Mouse (Mus musculus) stomach, embryonic 16.5 days (tissue): ENCODE measurements at regions not wholly inside any gene's neighbourhood (a gene's known extent, or its start where the extent isn't known, plus 50 kb on each side); places are given as distances from the start of the nearest gene placed in this dataset.

Experiments used
- ATAC-seq: fragments of 200-750 bp; cut with Nextera tagmentation; 2 replicates; pipeline ENCODE4 v1.8.0; 2017; ENCODE audit warnings: moderate number of reproducible peaks, moderate TSS enrichment; ENCODE audit not compliant: insufficient read depth, low FRiP score
- H3K27ac ChIP-seq: fragments of 300-500 bp; sonication (generic); 2 replicates; pipeline ENCODE4 v1.5.1; 2014; ENCODE audit warnings: low read length
- H3K27me3 ChIP-seq: fragments of 300-500 bp; sonication (generic); 2 replicates; pipeline ENCODE4 v1.6.1; 2014; ENCODE audit warnings: low read length, control low read depth, mixed read lengths; ENCODE audit not compliant: control insufficient read depth, insufficient read depth
- H3K36me3 ChIP-seq: fragments of 300-500 bp; sonication (generic); 2 replicates; pipeline ENCODE4 v1.6.1; 2014; ENCODE audit warnings: low read length; ENCODE audit not compliant: control insufficient read depth, insufficient read depth
- H3K4me1 ChIP-seq: fragments of 300-500 bp; sonication (generic); 2 replicates; pipeline ENCODE4 v1.6.1; 2014; ENCODE audit warnings: low read length, control low read depth, mixed read lengths; ENCODE audit not compliant: control insufficient read depth, insufficient read depth
- H3K4me2 ChIP-seq: fragments of 300-500 bp; sonication (generic); 2 replicates; pipeline ENCODE4 v1.6.1; 2014; ENCODE audit warnings: low read depth, low read length, mixed read lengths
- H3K4me3 ChIP-seq: fragments of 300-500 bp; sonication (generic); replicated peaks from 2 replicates; pipeline ENCODE4 v1.5.1; 2014; ENCODE audit warnings: mild to moderate bottlenecking, low read length
- H3K9ac ChIP-seq: fragments of 300-500 bp; sonication (generic); 2 replicates; pipeline ENCODE4 v1.6.1; 2014; ENCODE audit warnings: low read length
- H3K9me3 ChIP-seq: fragments of 300-500 bp; sonication (generic); replicated peaks from 2 replicates; pipeline ENCODE4 v1.6.1; 2016; ENCODE audit warnings: low read length, control low read depth; ENCODE audit not compliant: control insufficient read depth
- WGBS: fragments of 180-500 bp; shearing (Covaris S2); extraction: QIAGEN DNeasy Blood & Tissue Kit; methylation state at CpG from one replicate; pipeline ENCODE4 v1.1.7; 2014; 5-methylcytosine and 5-hydroxymethylcytosine counted together

DNA sequence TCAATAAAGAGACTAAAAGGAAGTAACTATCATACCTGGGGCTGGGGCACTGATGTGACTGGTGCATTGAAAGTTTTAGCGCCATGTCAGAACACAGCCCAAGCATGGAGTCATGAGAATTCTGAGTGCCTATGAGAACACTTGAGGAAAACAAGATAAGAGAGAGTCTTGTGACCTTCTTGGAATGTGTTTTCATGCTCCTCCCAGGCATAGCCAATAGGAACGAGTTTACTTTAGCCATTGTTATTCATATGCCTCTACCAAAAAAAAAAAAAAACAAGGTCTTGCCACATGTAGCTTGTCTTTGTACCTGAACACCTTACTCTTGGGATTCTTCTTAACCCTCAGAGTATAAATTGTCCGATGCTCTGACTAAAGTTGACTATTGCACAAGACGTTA lies 214.6 kb upstream of the Atp2b1 start:
- Histone ChIP-seq H3K27ac (no peak overlapping the region), H3K4me3 (no peak overlapping the region), H3K27me3 (no peaks in the 10 kb centered on the region), H3K4me1 (no peaks in the 10 kb centered on the region), H3K4me2 (no peak overlapping the region), H3K9ac (no peak overlapping the region), H3K36me3 (no peaks in the 10 kb centered on the region), H3K9me3 (no peaks in the 10 kb centered on the region)
- ATAC-seq = no peak
- 88% methylated on average over 4 of the region's 4 CpGs for WGBS

DNA sequence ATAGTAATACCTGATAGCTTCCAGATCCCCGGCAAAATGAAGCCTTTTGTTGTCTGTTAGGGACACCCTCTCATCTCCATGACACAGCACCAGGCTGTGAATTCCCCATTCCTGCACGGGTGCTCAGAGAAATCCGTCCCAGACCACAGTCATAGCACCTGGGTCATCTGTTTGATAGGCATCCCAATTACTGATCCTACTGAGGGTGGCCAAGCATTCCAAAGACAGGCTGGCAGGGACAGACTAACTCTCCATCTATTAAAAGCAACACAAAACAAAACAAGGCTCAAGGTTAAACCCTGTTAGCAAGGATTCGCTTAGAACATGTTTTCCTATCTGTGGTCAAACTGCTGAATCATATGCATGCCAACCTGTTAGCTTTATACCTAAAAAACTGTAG lies 213.8 kb upstream of the Atp2b1 start:
- Histone ChIP-seq H3K4me1 (no peaks in the 10 kb centered on the region), H3K27me3 (no peaks in the 10 kb centered on the region), H3K9me3 (no peaks in the 10 kb centered on the region), H3K4me3 (no peak overlapping the region), H3K4me2 (no peak overlapping the region), H3K36me3 (no peaks in the 10 kb centered on the region), H3K27ac (no peak overlapping the region), H3K9ac (no peak overlapping the region)
- no peak for ATAC-seq
- 70% methylated on average over 4 of the region's 4 CpGs for WGBS

DNA sequence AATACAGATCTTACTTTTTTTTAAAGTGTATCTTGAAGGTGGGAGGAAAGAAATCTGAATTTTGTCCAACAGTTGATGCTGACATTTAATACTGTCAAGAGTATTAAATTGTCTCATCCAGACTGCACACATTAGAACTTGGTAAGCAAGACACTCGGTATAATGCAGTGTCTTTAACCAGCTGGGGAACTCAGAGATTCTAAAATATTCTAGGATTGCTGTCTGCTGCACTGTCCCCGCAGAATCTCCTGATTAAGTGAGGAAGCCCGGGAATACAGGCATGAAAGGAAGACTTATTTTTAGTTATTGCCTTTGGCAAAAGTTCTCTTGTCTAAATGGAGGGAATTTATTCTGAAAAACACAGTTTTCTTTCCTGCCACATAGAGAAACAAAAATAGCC lies 212.9 kb upstream of the Atp2b1 start:
- no peaks in the 10 kb centered on the region for H3K27me3 ChIP-seq
- no peak for ATAC-seq
- no peak overlapping the region for H3K4me2 ChIP-seq
- H3K27ac ChIP-seq = no peak overlapping the region
- no peaks in the 10 kb centered on the region for H3K9me3 ChIP-seq
- no peaks in the 10 kb centered on the region for H3K36me3 ChIP-seq
- H3K4me1 ChIP-seq = no peaks in the 10 kb centered on the region
- H3K9ac ChIP-seq = no peak overlapping the region
- no peak overlapping the region for H3K4me3 ChIP-seq
- WGBS = 47% methylated on average over 3 of the region's 3 CpGs

DNA sequence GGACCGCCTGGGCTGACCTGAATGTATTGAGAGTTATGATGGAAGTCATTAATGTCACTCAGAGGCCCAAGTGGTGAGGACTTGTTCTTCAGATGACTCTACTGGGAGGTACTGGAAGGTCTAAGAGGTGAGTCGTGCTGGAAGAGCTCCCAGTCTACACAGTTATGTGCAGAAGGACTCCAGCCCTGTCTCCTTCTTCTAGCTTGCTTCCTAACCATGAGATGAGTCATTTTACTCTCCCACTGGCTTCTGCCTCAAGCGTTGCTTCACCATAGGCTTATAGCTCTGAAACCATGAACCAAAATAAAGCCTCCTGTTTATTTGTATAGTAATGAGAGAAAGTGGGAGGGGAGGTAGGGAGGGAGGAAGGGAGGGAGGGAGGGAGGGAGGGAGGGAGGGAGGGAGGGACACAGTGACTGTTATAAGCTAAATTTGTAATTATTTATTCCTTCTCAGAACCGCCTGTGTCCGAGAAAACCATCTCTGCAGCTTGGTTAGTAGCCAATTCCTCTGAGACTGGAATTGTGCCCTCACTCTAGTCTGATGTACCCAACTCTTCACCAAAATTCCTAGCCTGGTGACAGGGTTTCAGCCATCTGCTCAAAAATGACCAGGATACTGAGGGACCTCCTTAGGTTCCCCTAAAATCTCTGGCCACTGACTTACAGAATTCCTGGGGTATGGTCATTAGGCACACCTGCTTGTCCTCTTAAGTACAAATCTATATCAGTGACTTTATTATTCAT lies 211.6 kb upstream of the Atp2b1 start:
- ATAC-seq = no peak
- Histone ChIP-seq H3K27ac (no peak overlapping the region), H3K36me3 (no peaks in the 10 kb centered on the region), H3K4me1 (no peaks in the 10 kb centered on the region), H3K27me3 (no peaks in the 10 kb centered on the region), H3K4me2 (no peak overlapping the region), H3K9me3 (no peaks in the 10 kb centered on the region), H3K9ac (no peak overlapping the region), H3K4me3 (no peak overlapping the region)
- 76% methylated on average over 5 of the region's 5 CpGs for WGBS

DNA sequence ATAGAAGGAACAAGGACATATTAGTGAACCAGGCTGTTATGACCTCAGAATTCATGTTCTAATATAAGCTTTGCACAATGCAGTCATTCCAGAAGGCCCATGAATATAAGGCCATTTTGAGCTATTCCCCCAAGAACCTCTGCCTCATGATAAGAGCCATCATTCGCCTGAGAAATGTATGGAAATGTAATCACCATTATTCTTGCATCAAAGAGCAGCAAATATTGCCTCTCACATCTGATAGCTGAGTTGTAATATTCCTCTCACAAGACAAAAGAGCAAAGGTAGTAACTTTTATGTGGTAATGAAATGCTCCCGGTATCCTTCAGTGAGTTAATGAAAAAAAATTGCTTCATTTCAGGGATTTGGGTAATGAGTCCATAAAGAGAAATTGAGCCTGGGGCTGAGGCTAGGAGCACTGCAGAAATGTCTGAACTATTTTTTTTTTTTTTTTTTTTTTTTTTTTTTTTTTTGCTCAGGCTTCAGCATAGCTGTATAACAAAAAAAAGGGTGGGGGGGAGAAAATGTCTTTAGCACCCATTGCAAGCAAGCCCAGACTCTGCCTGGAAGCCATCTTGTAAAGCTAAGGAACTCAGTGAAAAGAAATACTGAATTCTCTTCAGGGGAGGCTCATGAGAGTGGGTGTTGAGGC lies 210.4 kb upstream of the Atp2b1 start:
- Histone ChIP-seq H3K9ac (no peak overlapping the region), H3K4me1 (no peaks in the 10 kb centered on the region), H3K27me3 (no peaks in the 10 kb centered on the region), H3K27ac (no peak overlapping the region), H3K4me2 (no peak overlapping the region), H3K4me3 (no peak overlapping the region), H3K9me3 (no peaks in the 10 kb centered on the region), H3K36me3 (no peaks in the 10 kb centered on the region)
- no peak for ATAC-seq
- 84% methylated on average over 2 of the region's 2 CpGs for WGBS

DNA sequence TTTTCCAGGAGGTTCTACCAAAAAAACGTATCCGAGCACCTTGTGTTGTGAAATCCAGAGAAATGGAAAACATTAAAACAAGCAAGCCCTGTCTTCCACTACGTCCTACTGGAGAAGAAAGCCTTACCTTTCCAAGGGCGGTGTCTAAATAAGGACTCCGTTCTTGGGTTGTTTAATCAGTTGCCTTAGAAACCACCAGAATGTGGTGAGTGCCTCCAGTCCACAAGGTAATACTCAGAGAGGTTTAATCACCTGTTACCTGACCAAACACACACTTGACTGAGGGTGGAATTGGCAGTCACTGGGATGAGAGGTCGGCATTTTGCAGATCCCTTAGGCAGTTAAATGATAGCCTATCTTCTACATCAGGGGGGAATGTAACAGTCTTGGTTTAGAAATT lies 209.6 kb upstream of the Atp2b1 start:
- 64% methylated on average over 6 of the region's 6 CpGs for WGBS
- Histone ChIP-seq H3K4me3 (no peak overlapping the region), H3K36me3 (no peaks in the 10 kb centered on the region), H3K4me2 (no peak overlapping the region), H3K9ac (no peak overlapping the region), H3K27ac (no peak overlapping the region; the same call in 1 of the 2 replicates), H3K9me3 (no peaks in the 10 kb centered on the region), H3K4me1 (no peaks in the 10 kb centered on the region), H3K27me3 (no peaks in the 10 kb centered on the region)
- ATAC-seq = peak; percentile 76

DNA sequence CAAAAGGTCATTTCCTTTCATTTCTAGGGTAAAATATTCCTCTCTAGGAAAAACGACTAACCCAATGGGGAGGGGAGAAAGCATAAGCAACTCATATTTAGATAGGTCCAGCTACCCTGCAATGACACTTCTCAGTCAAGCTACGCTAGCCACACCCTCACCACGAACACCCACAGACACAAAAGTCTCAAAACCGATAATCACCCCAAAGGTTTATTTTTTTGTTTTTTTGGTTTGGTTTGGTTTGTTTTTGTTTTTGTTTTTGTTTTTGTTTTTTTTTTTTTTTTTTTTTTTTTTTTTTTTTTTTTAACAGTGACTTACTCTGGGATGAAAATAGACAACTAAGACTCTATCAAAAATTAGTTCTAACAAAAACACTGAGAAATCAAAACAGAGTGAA lies 196.3 kb upstream of the Atp2b1 start:
- Histone ChIP-seq H3K4me3 (no peak overlapping the region), H3K9ac (no peak overlapping the region), H3K9me3 (no peaks in the 10 kb centered on the region), H3K36me3 (no peaks in the 10 kb centered on the region), H3K27me3 (no peaks in the 10 kb centered on the region), H3K4me1 (no peaks in the 10 kb centered on the region), H3K27ac (no peak overlapping the region), H3K4me2 (no peak overlapping the region)
- no peak for ATAC-seq
- WGBS = 80% methylated on average over 4 of the region's 4 CpGs

DNA sequence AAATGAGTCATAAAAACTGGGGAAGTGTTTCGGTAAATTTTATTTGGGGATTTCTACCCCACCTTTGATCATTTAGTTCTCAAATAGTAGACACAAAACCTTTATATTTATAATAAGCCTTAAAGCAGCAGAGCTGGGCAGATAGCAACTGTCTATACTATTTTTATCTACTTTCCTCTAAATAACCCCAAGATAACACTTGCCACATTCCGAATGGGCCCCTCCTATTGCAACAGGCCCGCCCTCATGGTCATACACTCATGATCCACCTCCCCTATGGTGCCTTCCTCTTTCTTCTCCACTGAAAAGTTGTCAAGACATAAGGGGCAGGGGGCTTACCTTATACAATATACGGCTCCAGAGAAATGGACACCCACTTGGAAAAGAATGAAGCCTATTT lies 195.5 kb upstream of the Atp2b1 start:
- H3K9me3 ChIP-seq = no peaks in the 10 kb centered on the region
- H3K4me3 ChIP-seq = no peak overlapping the region
- H3K4me1 ChIP-seq = no peaks in the 10 kb centered on the region
- H3K9ac ChIP-seq = no peak overlapping the region
- ATAC-seq = no peak
- no peak overlapping the region for H3K4me2 ChIP-seq
- no peaks in the 10 kb centered on the region for H3K27me3 ChIP-seq
- WGBS = 79% methylated on average over 4 of the region's 4 CpGs
- H3K36me3 ChIP-seq = no peaks in the 10 kb centered on the region
- H3K27ac ChIP-seq = no peak overlapping the region

DNA sequence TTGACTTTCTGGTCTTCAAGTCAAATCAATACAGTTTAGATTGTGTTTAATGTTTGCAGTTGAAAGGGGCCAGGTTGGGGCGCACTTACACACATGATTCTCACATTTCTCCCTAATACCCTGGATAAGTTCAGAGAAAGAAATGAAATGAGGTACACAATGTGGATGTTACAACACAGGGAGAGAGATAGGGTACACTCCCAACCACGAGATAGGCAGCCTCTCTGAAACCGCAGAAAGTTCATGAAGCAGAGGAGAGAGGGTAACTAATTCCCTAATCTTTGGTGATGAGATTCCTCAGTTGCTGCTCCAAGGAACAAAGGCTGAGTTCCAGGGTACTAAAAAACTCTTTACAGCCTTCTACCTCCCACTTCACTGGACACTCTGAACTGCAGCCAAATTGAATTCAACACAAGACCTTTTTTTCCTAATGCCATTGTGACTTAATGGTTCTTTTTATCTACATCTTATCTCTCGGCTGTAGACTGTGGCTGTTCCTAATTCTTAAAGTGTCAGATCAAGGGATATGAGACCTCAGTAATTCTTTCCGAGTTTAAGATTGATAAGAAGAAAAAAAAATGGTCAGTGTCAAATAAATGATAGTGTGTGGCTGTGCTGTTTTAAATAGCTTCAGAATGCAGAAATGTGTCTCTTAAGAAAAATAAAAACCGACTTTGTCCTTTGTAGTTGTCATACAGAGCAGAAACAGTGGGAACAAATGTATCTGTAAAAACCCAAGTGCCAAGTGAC lies 193.8 kb upstream of the Atp2b1 start:
- H3K27ac ChIP-seq = no peak overlapping the region
- H3K27me3 ChIP-seq = no peaks in the 10 kb centered on the region
- no peak for ATAC-seq
- H3K9me3 ChIP-seq = no peaks in the 10 kb centered on the region
- H3K9ac ChIP-seq = no peak overlapping the region
- H3K4me1 ChIP-seq = no peaks in the 10 kb centered on the region
- no peaks in the 10 kb centered on the region for H3K36me3 ChIP-seq
- no peak overlapping the region for H3K4me2 ChIP-seq
- no peak overlapping the region for H3K4me3 ChIP-seq
- 34% methylated on average over 6 of the region's 6 CpGs for WGBS
